Mouse (Mus musculus) liver, adult 2 months (tissue): Measurements from ENCODE around the gene Map9.

Source experiments
- CTCF ChIP-seq: fragments of 200-500 bp; IDR thresholded peaks from 2 replicates; pipeline ENCODE4 v1.5.1; 2011; ENCODE audit warnings: low read depth, low read length, control low read depth
- POLR2A ChIP-seq: fragments of 200-500 bp; IDR thresholded peaks from 2 replicates; pipeline ENCODE4 v1.6.1; 2011; ENCODE audit warnings: low read length, control low read depth; ENCODE audit not compliant: insufficient read depth; ENCODE audit errors: extremely low read depth

GRCm38 (mm10) chr3:82333128-82333969 is 24.5 kb upstream of the Map9 start:
- peak; percentile 94 for TF ChIP-seq CTCF
- no peak for TF ChIP-seq POLR2A
